Mouse (Mus musculus) c-Kit-positive CD71-positive TER-119-negative erythroid progenitor cells, embryonic 14.5 days (primary cell): ENCODE results near the gene Arntl2.
A peak's percentile ranks its signal among the peaks of the same experiment; 100 is the strongest.
"Not testable (repeated sequence)": the region's sequence is repeated elsewhere in the genome, so short reads cannot be mapped to it uniquely, and the experiment has no call there.

Experiments used
- DNase-seq: peaks from one replicate; pipeline ENCODE4 v3.0.0-alpha.2; 2013; ENCODE audit warnings: low read depth

Arntl2 gene

DNA sequence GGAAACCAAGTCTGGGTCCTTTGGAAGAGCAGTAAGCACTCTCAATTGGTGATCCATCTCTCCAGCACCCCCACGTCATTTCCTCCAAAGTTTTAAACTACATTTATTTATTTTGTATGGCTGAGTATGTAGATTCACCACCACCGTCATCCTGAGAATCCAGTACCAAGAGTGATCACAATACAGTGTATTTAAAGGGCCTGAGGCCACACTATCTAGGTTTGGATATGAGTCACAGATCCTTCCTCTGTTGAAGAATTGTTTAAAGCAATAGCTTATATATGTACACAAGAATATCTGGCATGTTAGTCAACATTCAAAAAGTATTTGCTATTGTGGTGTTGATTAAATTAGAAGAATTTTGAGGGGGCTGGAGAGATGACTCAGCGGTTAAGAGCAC, 52.4 kb downstream of the Arntl2 start:
- no peak for DNase-seq

DNA sequence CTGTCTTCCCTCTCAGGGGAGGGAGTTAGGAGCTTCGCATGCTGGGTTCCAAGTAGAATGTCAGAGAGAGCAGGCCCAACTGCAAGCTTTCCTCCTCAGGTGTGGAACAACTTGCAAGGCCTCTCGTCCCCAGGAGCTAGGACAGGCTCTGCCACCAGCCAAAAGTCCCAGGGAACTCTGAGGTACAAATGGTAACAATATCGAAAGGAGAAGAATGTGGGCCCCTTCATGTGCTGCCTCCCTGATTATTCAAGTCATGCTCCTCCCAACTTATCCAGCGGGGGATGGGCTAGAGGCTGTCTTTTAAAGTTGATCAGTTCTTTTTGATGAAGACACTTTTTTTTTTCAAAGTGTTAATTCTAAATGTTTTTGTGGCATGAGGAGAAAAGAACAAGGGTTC, 54.2 kb downstream of the Arntl2 start, which contains the start of gene Smco2:
Gene Smco2, plus strand, starts transcription at position 55 of the 400 bp plus-strand sequence.
- DNase-seq: no peak

DNA sequence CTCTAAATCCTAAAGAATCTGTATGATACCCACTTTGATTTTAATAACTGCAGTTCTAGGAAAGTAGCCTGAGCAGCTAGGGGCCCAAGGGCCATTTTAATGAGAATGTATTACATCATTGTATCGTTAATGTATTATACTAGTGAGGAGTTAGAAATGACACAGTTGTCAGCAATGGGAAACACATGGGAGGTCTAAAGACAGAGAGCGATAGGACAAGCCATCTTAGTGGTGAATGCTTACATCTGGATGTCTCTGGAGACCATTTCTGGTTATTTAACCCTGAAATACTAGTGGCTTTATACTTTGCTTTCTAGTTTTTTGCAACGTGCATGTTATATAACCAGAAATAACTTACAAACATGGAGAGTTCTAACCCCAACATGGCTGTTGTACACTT, 56.1 kb downstream of the Arntl2 start:
- DNase-seq: no peak

DNA sequence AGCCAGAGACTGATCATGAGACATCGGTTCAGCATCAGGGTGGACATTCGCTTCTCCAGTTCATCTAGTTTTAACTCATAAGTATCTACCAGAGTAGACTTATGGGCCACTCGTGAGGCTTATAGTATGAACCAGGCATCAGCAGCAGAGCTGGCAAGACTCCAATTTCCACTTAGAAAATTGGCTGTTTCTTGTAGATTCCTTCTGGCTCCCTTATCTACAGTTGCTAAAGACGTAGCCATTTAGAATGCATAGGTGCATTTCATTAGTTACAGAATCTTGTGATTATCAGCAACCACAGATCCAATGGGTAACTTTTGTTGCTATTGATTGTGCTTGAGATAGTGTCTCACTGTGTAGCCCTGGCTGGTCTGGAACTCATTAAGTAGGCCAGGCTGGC, 56.9 kb downstream of the Arntl2 start:
- peak; percentile 17 for DNase-seq

DNA sequence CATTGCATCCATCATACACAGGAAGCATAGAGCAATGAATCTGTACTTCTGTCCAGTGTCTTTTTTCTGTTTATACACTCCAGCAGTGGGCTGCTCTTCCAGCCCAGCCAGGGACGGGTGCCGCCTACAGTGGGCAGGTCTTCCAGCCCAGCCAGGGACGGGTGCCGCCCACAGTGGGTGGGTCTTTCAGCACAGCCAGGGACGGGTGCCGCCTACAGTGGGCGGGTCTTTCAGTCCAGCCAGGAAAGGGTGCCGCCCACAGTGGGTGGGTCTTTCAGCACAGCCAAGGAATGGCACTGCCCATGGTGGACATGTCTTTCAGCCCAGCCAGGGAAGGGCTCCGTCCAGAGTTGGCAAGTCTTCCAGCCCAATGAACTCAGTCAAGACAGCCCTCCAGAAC, 59.3 kb downstream of the Arntl2 start:
- peak; percentile 77 for DNase-seq

DNA sequence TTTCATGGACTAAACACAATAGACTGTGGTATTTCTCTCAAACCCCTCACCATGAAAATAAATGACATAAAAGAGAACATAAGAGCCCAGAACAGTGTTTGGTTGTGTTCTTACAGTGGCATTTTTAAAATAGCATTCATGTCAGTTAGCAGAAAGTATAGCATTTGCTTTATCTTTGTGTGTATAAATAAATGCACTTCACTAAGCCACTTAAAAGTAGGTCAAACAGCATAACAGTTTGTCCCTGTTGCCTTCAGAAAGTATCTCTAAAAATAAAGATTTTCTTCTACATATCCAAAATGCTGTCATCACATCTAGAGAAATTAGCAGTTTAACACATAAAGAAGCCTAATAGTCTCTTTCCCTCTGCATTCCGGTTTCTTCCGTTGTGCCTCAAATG, 61.5 kb downstream of the Arntl2 start:
- DNase-seq: no peak

DNA sequence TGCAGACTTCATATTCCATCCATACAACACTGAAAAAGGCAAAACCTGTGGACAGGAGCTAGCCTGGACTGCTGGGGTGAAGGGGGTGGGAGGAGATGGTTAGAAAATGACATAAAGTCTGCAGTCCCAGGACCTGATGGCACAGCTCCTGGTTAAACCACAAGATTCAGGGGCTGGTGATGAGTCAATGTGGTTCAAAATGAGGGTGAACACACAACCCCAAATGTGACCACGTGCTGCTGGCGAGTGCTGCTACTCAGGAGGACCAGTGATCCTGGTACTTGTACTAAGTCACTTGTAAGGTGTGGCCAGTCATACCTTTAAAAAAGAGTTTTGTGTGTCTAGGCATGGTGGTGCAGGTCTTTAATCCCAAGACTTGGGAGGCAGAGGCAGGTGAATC, 67.3 kb downstream of the Arntl2 start:
- no peak for DNase-seq

DNA sequence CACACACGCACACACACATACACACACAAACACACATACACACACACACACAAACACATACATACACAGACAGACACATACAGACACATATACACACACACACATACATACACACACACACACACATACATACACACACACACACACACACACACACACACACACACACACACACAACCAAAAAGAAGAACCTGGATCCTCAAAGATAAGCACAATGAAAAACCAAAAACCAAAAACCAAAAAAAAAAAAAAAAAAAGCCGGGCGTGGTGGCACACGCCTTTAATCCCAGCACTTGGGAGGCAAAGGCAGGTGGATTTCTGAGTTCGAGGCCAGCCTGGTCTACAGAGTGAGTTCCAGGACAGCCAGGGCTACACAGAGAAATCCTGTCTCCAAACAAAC, 68.5 kb downstream of the Arntl2 start:
- DNase-seq: not testable (repeated sequence)

DNA sequence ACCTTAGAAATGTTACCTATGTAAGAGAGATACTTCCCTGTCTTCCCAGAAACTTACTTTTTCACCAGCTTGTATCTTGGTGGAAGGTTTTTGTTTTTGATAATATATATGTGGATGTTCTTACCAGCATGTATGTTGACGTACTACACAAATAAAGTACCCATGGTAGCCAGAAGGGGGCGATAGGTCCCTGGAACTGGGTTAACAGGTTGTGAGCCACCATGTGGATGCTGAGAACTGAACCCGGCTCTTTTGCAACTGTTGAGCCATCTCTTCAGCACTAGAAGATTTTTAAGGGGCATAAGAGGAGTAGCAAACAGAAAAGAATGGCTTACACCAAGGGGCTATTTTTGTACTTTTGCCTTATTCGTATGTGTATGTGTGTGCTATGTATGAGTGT, 69.8 kb downstream of the Arntl2 start:
- DNase-seq: peak; percentile 37

DNA sequence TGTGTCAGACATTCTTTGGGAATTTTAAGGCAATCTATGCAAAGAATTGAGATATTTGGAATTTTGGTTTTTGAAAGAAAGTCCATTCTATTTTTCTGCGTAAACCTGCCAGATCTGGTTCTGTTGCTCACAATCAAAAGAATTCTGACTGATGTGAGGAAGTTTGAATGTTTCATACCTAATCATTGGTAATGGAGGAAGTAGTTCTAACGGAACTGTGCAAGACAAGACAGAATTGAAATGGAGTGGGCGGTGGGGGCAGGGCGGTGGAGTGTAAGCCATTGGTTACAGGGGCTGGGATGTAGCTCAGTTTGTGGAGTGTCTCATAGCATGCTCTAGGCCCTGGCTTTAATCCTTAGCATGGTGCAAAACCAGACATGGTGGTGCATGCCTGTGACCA, 76.1 kb downstream of the Arntl2 start:
- no peak for DNase-seq

DNA sequence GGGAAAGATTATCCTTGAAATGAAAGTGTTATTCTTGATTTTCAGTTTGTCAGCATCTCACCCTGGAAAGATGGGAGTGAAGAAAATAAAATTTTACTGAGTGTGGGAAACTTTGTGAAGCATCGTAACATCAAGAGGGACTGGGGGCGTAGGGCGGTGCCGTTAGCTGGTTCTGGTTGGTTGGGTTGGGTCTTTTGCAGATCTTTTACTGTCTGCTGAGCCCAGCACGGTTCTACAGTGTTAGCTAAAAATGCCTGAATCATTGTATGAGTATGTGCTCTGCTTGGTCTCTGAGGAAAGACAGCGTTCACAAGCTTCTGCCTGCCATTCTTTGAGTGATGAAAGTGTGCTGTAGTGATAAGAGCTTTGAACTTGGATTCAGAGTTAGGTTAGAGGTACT, 78.6 kb downstream of the Arntl2 start:
- no peak for DNase-seq

DNA sequence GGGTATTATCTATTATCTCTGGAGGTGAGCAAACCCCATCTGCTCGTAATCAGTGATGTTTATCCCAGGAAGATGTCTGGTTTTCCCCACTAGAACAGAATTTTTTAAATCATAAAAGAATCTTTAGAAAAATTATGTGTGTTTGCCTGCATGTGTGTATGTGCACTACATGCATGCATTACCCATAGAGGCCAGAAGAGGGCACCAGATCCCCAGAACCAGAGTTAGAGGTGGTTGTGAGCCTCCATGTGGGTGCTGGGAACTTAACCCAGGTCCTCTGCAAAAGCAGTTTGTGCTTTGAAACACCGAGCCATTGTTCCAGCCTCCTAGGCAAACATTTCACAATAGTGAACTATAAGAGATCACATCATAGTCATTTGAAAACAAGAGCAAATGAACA, 81.0 kb downstream of the Arntl2 start:
- DNase-seq: no peak

DNA sequence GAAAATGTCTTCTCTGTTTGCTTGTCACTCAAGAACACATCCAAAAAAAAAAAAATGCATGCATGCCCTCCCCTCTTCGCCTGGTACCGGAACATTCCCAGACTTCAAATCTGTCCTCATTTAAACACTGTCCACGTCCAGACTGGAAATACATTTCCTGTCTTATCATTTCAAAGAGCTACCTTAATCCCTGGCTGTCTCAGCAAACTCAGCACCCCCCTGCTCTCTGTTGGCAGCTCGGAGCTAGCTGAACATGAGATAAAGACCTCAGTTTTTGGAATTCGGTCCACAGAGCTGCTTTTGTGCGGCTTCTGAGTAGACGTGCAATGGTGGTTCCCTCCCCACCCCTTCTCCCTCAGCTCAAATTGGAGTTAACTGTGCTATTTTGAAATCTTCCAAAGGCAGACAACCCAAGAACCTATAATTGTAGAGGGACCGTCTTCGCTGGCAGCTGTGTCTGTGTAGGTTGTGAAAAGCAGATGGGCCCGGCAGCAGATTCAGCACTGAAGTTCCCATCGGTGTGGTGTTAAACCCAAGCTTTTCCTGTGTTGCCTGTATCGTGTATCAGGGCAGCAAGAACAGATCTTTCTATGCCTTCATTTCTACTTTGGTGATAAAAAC, 81.7 kb downstream of the Arntl2 start:
- DNase-seq: no peak

DNA sequence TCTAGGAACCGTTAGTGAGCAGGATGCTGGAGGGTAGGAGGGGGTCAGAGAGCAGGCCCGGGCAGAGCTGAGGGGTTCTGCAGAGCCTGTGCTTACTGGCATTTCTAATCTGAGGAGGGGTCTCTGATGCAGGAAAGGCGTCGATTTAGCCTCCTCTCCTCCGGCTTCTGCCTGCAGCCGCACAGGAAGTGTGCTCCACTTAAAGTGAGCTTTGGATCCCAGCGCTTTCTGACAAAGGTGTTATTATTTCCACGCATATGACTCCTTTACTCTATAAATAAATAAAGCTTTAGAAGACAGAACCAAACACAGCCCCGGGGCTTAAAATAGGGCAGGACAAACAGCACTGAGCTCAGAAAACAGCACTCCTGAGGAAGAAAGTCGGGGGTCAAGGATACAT, 83.1 kb downstream of the Arntl2 start:
- DNase-seq: no peak

DNA sequence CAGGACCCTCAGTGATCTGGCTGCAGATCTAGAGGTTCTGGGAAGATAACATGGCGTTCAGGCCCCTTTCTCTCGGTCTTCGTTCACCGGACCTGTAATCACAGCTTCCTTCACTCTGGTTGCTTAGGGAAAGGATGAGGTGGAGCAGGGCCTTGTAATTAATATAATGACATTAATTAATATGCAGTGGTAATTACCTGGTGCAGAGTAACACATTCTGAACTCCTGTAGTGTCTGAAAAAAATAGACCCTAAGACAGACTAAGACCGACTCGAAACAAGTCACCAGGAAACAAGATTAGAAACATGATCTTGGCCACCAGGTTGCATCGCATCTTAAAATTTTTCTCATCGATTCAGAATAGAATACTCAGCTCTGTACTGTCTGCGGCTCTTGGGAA, 84.0 kb downstream of the Arntl2 start:
- no peak for DNase-seq

DNA sequence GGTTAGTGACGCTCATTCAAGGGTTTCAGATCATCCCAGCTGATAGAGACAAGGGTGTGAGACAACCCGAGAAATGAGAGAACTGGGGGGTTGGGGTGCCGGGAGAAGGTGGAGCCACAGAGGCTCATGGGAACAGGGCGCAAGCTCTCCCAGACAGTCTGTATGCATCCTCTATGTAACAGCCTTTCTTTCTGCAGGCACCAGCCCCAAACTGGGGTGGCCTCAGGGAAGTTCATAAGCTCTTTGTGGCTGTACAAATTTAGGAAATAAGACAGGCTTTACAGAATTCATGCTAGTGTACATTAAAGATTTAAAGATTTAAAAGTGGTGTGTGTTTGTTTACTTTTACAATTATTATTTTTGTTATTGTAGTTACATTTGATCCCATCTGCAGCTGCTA, 84.4 kb downstream of the Arntl2 start:
- no peak for DNase-seq

DNA sequence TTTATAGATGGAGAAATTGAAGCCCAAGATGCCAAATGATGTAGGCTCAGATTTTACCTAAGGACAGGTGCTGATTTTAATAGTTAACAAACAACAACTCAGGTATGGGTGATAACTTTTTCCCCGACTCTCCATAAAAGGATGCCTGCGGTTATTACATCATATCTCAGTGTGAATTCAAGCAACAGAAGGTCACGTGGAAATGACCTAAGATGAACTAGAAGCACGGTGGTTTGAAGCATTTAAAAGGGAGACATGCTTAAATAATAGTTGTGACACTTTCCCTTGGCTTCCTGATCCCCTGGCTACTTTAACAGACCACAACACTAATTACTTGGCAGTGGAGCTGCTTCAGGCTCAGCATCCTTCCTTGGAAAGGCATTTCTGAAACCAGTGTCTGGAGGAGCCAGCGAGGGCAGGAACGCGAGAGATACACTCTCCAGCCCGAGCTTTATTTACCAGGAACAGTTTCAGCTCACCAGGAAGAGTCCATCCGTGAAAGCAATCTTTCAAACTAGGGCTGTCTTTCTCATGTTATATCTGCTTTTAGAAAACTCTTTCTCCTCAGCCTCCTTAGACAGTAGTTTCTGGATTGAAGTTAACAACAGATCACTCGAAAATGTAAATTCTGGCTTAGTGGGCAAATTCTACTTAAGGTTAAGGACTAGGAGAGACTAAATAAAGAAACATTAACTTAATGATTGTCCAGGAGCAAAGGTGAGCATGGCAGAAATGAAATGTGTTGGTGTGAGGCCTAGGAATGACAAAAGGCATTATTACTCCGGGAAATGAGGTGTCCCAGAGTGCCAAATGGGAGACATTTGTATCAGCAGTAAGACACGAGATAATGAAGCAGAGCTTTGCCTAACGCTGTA, 86.3 kb downstream of the Arntl2 start:
- DNase-seq: no peak
